Mouse (Mus musculus) urinary bladder, postnatal 36 days (tissue): ENCODE results near the gene Nav1.
A peak's percentile ranks its signal among the peaks of the same experiment; 100 is the strongest.

Source experiments
- DNase-seq, 2 experiments: peaks; one replicate each; pipeline ENCODE4 v3.0.0; 2022; ENCODE audit warnings: low spot score in 2 of 2, mixed read lengths in 1 of 2

Nav1 gene

DNA sequence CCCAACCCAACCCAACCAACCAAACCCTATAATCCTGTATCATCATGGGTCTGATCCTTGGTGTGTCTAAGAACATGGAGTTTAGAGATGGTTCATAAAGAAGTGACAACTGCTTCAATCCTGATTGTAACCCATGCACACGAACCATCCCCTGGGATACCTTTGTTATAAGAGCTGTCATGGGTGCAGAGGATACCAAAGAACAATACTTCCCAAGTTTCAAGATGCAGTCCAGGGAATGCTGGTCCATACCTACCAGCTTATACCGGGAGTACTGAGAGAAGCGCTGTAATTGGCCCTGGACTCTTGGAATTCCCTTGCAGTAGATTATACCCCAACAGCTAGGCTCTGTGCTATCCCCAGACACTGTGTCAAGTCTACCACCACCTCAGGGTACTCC, 165.2 kb downstream of the Nav1 start:
- DNase-seq: no peak

GRCm38 (mm10) chr1:135440986-135441385, 166.1 kb downstream of the Nav1 start:
- DNase-seq: no peak

DNA sequence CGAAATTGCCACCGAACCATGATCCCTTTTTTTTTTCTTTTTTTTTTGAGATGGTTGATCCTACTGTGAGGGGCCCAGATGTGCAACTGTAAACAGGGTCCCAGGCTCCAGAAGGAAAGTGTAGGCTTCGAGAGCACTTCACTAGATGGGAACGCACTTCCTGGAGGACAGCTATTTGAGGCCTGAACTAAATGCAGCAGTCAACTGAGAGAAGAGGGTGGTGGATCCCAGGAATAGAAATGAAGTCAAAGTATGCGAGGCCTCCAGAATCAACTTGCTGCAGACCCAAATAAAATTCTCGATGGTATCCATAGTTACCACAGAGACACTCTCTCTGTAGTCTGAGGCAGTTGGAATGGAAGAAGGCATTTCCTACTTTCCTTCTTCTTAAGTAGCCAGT, 168.3 kb downstream of the Nav1 start:
- DNase-seq: no peak

GRCm38 (mm10) chr1:135435823-135436222, 171.3 kb downstream of the Nav1 start:
- DNase-seq: no peak

- DNase-seq: no peak
Observed at GRCm38 (mm10) chr1:135430669-135431017, 176.5 kb downstream of the Nav1 start.

- peak; percentile 86 to 91 for DNase-seq
Observed at GRCm38 (mm10) chr1:135429901-135430668, 177.0 kb downstream of the Nav1 start, which contains the start of gene Ipo9. Gene Ipo9 (minus strand): TSS chr1:135430499.

DNA sequence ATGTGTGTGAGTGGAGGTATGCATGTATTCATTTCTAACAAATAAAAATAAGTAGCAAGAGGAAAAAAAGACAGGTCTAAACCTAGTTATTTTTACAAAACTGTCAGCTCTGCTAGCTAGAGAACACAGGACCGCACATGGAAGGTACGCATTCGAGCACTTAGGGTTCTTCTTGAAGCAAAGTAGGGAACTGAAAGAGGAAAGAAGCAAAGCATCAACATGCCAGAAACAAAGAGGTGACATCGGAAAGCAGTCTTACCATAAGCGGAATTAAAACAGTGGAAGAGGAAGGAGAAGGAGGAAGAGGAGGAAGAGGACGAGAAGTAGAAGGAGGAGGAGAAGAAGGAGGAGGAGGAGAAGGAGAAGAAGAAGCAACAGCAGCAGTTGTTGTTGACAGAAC, 179.7 kb downstream of the Nav1 start:
- no peak for DNase-seq

DNA sequence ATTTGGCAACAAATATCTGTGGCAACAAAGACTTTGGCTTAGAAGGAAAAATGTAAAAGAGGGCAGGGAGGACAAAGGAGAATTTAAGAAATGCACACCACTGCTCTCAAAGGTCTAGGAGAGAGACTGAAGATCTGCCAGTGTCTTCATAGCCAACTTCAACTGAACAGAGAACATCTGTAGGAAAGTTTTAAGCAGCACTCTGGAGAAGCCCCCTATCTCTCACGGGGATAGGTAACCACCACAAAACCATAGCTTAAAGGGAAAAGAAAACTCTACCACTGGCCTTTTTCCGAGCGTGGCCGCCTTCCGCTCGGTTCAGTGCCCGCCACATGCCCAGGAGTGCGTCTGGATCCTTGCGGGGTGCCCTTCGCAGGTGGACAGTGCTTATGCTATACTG, 180.4 kb downstream of the Nav1 start:
- DNase-seq: no peak

GRCm38 (mm10) chr1:135422772-135423171, 184.3 kb downstream of the Nav1 start:
- DNase-seq: no peak

- DNase-seq: peak in 1 of 2 experiments; percentile 10
Observed at GRCm38 (mm10) chr1:135413996-135414395, 193.1 kb downstream of the Nav1 start.

DNA sequence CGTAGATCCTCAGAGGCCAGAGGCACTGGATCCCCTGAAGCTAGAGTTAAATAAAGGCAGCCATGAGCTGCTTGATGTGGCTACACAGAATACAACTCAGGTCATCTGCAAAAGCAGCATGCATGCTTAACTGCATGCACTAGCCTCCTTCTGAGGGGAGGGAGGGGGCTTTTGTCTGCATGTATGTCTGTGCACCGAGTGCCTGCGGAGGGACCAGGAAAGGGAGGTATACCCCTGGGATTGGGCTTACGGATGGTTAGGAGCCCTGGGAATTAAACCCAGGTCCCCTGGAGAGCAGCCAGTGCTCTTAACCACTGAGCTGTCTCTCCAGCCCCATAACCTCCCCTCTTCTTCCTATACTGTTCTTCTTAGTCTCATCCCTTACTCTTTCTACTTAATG, 195.0 kb downstream of the Nav1 start:
- DNase-seq: no peak

DNA sequence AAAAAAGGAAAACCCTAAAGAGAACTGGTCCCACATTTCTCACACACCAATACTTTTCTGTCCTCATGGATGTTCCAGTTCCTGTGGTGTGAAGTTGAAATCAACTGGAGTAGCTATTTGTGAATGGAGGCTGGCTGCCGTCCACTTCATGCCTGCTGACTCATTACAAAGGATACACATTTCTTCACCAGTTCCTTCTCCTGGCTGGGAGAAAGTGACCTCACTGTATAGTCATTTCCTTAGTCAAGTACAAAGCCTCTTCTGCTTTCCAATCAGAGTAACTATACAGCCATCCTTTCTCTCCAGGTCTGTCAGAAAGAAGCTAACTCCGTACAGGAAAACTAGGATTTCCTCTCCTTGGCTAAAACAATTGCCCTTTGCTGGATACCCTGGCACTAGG, 196.1 kb downstream of the Nav1 start:
- DNase-seq: peak; percentile 30 to 71

GRCm38 (mm10) chr1:135408973-135409372, 198.1 kb downstream of the Nav1 start:
- no peak for DNase-seq

GRCm38 (mm10) chr1:135405356-135405755, 201.7 kb downstream of the Nav1 start:
- DNase-seq: no peak

DNA sequence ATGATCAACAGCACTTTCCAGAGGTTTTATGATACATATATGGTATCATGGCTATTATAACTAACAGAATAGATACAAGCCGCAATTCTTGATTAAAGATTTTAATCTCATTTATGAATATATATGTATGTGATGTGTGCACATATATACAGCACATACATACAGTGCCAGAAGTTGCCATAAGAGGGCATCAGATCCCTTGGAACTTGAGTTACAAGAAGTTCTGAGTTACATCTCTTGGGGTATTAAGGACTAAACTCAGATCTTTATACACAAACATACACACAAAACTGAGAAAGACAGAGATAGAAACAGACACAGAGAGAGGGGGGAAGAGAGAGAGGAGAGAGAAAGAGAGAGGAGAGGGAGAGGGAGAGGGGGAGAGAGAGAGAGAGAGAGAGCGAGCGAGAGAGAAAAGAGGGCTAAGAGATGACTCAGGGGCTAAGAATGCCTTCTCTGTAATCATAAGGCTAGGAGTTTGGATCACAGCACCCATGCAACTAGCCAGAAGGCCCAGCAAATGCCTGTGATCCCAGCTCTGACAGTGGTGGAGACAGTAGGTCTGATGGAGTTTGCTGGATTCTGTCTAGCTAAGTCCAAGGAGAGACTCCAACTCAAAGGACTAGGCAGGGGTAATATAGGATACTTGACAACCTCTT, 205.5 kb downstream of the Nav1 start:
- no peak for DNase-seq

- DNase-seq: no peak
Observed at GRCm38 (mm10) chr1:135399466-135399865, 207.6 kb downstream of the Nav1 start.

DNA sequence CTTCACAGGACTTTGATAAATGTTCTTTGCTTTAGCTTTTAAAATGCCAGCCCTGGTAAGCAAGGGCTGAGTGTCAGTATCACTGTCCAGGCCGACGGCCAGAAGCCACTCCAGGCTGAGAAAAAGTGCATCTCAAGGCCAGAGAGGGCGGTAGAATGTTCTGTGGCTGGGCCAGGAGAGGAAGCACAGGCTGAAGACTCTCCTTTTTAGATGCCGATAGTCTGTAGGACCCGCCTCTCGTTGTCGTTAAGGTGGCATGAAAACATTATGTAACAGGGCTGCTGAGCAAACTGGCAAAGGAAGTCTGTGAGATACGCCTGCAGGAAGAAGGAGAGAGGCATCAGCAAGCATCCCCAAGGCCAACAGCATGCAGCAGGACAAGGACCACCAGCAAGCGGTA, 221.9 kb downstream of the Nav1 start:
- DNase-seq: no peak
